Mouse (Mus musculus) kidney, adult 2 months (tissue): ENCODE measurements around the gene Eme1. TPM values are rescaled to one million over a fixed set of nuclear protein-coding genes. Genes with fewer than 3 reads are reported as not detected.

Experiments
- DNase-seq: peaks from one replicate; pipeline ENCODE4 v3.0.0; 2021
- H3K27ac ChIP-seq: fragments of 200-500 bp; 2 replicates; pipeline ENCODE4 v1.5.1; 2012; ENCODE audit warnings: low read depth, low read length, control low read depth, inconsistent platforms; ENCODE audit not compliant: insufficient read depth
- H3K27me3 ChIP-seq: fragments of 200-500 bp; replicated peaks from 2 replicates; pipeline ENCODE4 v1.6.1; 2012; ENCODE audit warnings: mild to moderate bottlenecking, moderate library complexity, low read length, inconsistent platforms; ENCODE audit not compliant: control insufficient read depth, insufficient read depth
- H3K36me3 ChIP-seq: fragments of 200-500 bp; 2 replicates; pipeline ENCODE4 v1.6.1; 2012; ENCODE audit warnings: mild to moderate bottlenecking, moderate library complexity, low read length, inconsistent platforms; ENCODE audit not compliant: control insufficient read depth, insufficient read depth
- H3K4me1 ChIP-seq: fragments of 200-500 bp; 2 replicates; pipeline ENCODE4 v1.6.1; 2011; ENCODE audit warnings: low read length; ENCODE audit not compliant: control insufficient read depth, insufficient read depth
- H3K4me3 ChIP-seq: fragments of 200-500 bp; 2 replicates; pipeline ENCODE4 v1.5.1; 2011; ENCODE audit warnings: mild to moderate bottlenecking, low read depth, low read length, control low read depth; ENCODE audit not compliant: insufficient read depth
- CTCF ChIP-seq: fragments of 200-500 bp; conservative IDR thresholded peaks from 2 replicates; pipeline ENCODE4 v1.5.1; 2011; ENCODE audit warnings: low read depth, mild to moderate bottlenecking, control low read depth, low read length, moderate library complexity, mixed read lengths; ENCODE audit not compliant: insufficient read depth, insufficient read length
- POLR2A ChIP-seq: fragments of 200-500 bp; IDR thresholded peaks from one replicate; pipeline ENCODE4 v1.6.1; 2011; ENCODE audit warnings: low read depth, low read length, control low read depth
- WGBS: fragments of 180-500 bp; shearing (Covaris S2); methylation state at CpG from one replicate; pipeline ENCODE4 v1.1.7; 2018; 5-methylcytosine and 5-hydroxymethylcytosine counted together
- polyA plus RNA-seq: library from polyadenylated mRNA; depleted of rRNA; stranded (reverse); fragments of >200 nt; gene quantifications from 2 replicates; pipeline ENCODE4 v1.2.3, GENCODE M21; 2012; rRNA removed

Gene Eme1
- 0.13 and 0.22 TPM in 2 replicates for polyA plus RNA-seq

- peak within 1 kb of the TSS; percentile 72 for H3K4me3 ChIP-seq
- peak; percentile 93 for DNase-seq
- H3K27me3 ChIP-seq: no peaks in the 10 kb centered on the region
- no peaks in the 10 kb centered on the region for H3K4me1 ChIP-seq
- H3K36me3 ChIP-seq: no peaks in the 10 kb centered on the region
- TF ChIP-seq POLR2A: peak; percentile 14
- TF ChIP-seq CTCF: no peak
- H3K27ac ChIP-seq: peak within 1 kb of the TSS; percentile 96
- under 1% methylated on average over 32 of the region's 32 CpGs for whole genome bisulfite sequencing
Measured at GRCm38 (mm10) chr11:94653663-94654436, at the start of gene Eme1, which contains the start of gene Mrpl27. TSS of gene Eme1 (minus strand) at chr11:94653964. TSS of gene Mrpl27 (plus strand) at chr11:94653767.

GRCm38 (mm10) chr11:94702216-94702610, 48.4 kb upstream of the Eme1 start:
- no peak overlapping the region for H3K27ac ChIP-seq
- 53% methylated on average over 3 of the region's 3 CpGs for WGBS
- H3K27me3 ChIP-seq: no peaks in the 10 kb centered on the region
- TF ChIP-seq CTCF (no peak), POLR2A (no peak)
- no peaks in the 10 kb centered on the region for H3K4me1 ChIP-seq
- H3K36me3 ChIP-seq: no peaks in the 10 kb centered on the region
- no peak for DNase-seq
- no peak overlapping the region for H3K4me3 ChIP-seq

GRCm38 (mm10) chr11:94701401-94702215, 47.8 kb upstream of the Eme1 start:
- no peak for DNase-seq
- Histone ChIP-seq H3K4me3 (no peak overlapping the region), H3K4me1 (no peaks in the 10 kb centered on the region), H3K27ac (no peak overlapping the region), H3K27me3 (no peaks in the 10 kb centered on the region), H3K36me3 (no peaks in the 10 kb centered on the region)
- TF ChIP-seq CTCF: no peak
- TF ChIP-seq POLR2A: no peak
- 43% methylated on average over 27 of the region's 27 CpGs for WGBS

- no peaks in the 10 kb centered on the region for H3K27me3 ChIP-seq
- H3K4me3 ChIP-seq: no peak overlapping the region
- WGBS: 96% methylated on average over 3 of the region's 3 CpGs
- TF ChIP-seq CTCF: no peak
- no peak for TF ChIP-seq POLR2A
- H3K27ac ChIP-seq: no peak overlapping the region
- no peaks in the 10 kb centered on the region for H3K4me1 ChIP-seq
- DNase-seq: no peak
- no peaks in the 10 kb centered on the region for H3K36me3 ChIP-seq
Measured at GRCm38 (mm10) chr11:94699399-94699798, 45.6 kb upstream of the Eme1 start.

- 37% methylated on average over 13 of the region's 13 CpGs for WGBS
- H3K27ac ChIP-seq: no peak overlapping the region
Measured at GRCm38 (mm10) chr11:94697703-94698464, 44.1 kb upstream of the Eme1 start.

GRCm38 (mm10) chr11:94697140-94697539, 43.4 kb upstream of the Eme1 start:
- H3K36me3 ChIP-seq: no peaks in the 10 kb centered on the region
- no peak overlapping the region for H3K27ac ChIP-seq
- no peak for TF ChIP-seq POLR2A
- no peak; the same call in 1 of the 2 replicates for TF ChIP-seq CTCF
- H3K4me1 ChIP-seq: no peaks in the 10 kb centered on the region
- no peak for DNase-seq
- no peak overlapping the region for H3K4me3 ChIP-seq
- H3K27me3 ChIP-seq: no peaks in the 10 kb centered on the region
- WGBS: 93% methylated on average over 2 of the region's 2 CpGs

More at GRCm38 (mm10) chr11:94697703-94698464, 44.1 kb upstream of the Eme1 start:
- H3K4me1 ChIP-seq: no peaks in the 10 kb centered on the region
- H3K4me3 ChIP-seq: no peak overlapping the region
- no peak for DNase-seq
- H3K36me3 ChIP-seq: no peaks in the 10 kb centered on the region
- H3K27me3 ChIP-seq: no peaks in the 10 kb centered on the region
- no peak for TF ChIP-seq CTCF
- TF ChIP-seq POLR2A: no peak
